Mouse (Mus musculus) ES-E14 (cell line): ENCODE measurements around the gene Fam110a. TPM values are rescaled to one million over a fixed set of nuclear protein-coding genes. Genes with fewer than 3 reads are reported as not detected.

Experiments
- DNase-seq: peaks from one replicate; pipeline ENCODE4 v3.0.0-alpha.2; 2013; ENCODE audit warnings: low read depth, low spot score
- H3K27ac ChIP-seq: 2 replicates; pipeline ENCODE4 v1.5.1; 2012; ENCODE audit warnings: low read depth, mild to moderate bottlenecking, low read length, moderate library complexity, mixed read lengths; ENCODE audit not compliant: poor library complexity, insufficient read depth, severe bottlenecking
- H3K36me3 ChIP-seq: 2 replicates; pipeline ENCODE4 v1.6.1; 2012; ENCODE audit warnings: mild to moderate bottlenecking, low read length, moderate library complexity, mixed read lengths; ENCODE audit not compliant: control insufficient read depth, poor library complexity, insufficient read depth, severe bottlenecking
- H3K4me1 ChIP-seq, 2 experiments: fragments of 150-350 bp in 1 of 2; sonication (generic) in 1 of 2; 2 replicates each; pipeline ENCODE4 v1.6.1; 2012; ENCODE audit warnings: low read length in 2 of 2, mild to moderate bottlenecking in 1 of 2, mixed read lengths in 1 of 2; ENCODE audit not compliant: control insufficient read depth in 2 of 2, insufficient read depth in 2 of 2, poor library complexity in 1 of 2
- H3K4me3 ChIP-seq, 2 experiments: fragments of 150-350 bp in 1 of 2; sonication (generic) in 1 of 2; 2 replicates each; pipeline ENCODE4 v1.5.1; 2012; ENCODE audit warnings: low read length in 2 of 2, low read depth in 1 of 2, mild to moderate bottlenecking in 1 of 2, mixed read lengths in 1 of 2; ENCODE audit not compliant: insufficient read depth in 1 of 2, poor library complexity in 1 of 2, severe bottlenecking in 1 of 2
- H3K9ac ChIP-seq: 2 replicates; pipeline ENCODE4 v1.6.1; 2012; ENCODE audit warnings: low read depth, mild to moderate bottlenecking, low read length, mixed read lengths; ENCODE audit not compliant: poor library complexity, insufficient read depth, severe bottlenecking
- H3K9me3 ChIP-seq: fragments of 150-350 bp; sonication (generic); 2 replicates; pipeline ENCODE4 v1.6.1; 2012; ENCODE audit warnings: low read depth, mild to moderate bottlenecking, low read length; ENCODE audit not compliant: control insufficient read depth, insufficient read depth
- CHD2 ChIP-seq: IDR thresholded peaks from 2 replicates; pipeline ENCODE4 v1.6.1; 2014; ENCODE audit warnings: mild to moderate bottlenecking, low read depth, low read length, inconsistent platforms
- HCFC1 ChIP-seq: IDR thresholded peaks from 2 replicates; pipeline ENCODE4 v1.6.1; 2012; ENCODE audit warnings: low read length, inconsistent platforms, borderline replicate concordance; ENCODE audit not compliant: insufficient read depth
- MAFK ChIP-seq: IDR thresholded peaks from 2 replicates; pipeline ENCODE4 v1.6.1; 2014; ENCODE audit warnings: mild to moderate bottlenecking, low read depth, low read length, inconsistent platforms; ENCODE audit not compliant: insufficient read depth
- ZC3H11A ChIP-seq: IDR thresholded peaks from 2 replicates; pipeline ENCODE4 v1.6.1; 2012; ENCODE audit warnings: low read depth, mild to moderate bottlenecking, inconsistent platforms, low read length, borderline replicate concordance
- ZNF384 ChIP-seq: IDR thresholded peaks from 2 replicates; pipeline ENCODE4 v1.6.1; 2012; ENCODE audit warnings: low read depth, low read length, inconsistent platforms
- in situ Hi-C, 2 experiments: fragments of 600-800 bp; cut with MboI; formaldehyde crosslinking; loops; one replicate each; pipeline ENCODE4 v1.15.1; 2025; ENCODE audit warnings: low sequenced_read_pairs in 2 of 2, inconsistent platforms in 1 of 2; ENCODE audit not compliant: unreplicated experiment in 2 of 2
- total RNA-seq: library from RNA; depleted of rRNA; stranded (reverse); fragments of 300-350 nt; gene quantifications from 2 replicates; pipeline ENCODE4 v1.2.3, GENCODE M21; 2012

Gene Fam110a
- total RNA-seq, 1 experiment, result 5.8 TPM

GRCm38 (mm10) chr2:151986958-151987357 lies 6.9 kb upstream of the Fam110a start:
- H3K9me3 ChIP-seq, result no peaks in the 10 kb centered on the region
- H3K27ac ChIP-seq, result no peak overlapping the region
- in situ Hi-C loops, result no loop called here
- H3K9ac ChIP-seq, result no peak overlapping the region
- no peak overlapping the region for H3K4me3 ChIP-seq
- no peaks in the 10 kb centered on the region for H3K36me3 ChIP-seq
- DNase-seq, result no peak
- peaks cover 2 to 13% of the 10 kb centered on the region in 2 experiments; a peak in 2 of 4 replicates for H3K4me1 ChIP-seq
- TF ChIP-seq ZNF384 (no peak), ZC3H11A (no peak), MAFK (no peak), HCFC1 (no peak), CHD2 (no peak)

- Histone ChIP-seq H3K4me3 (no peak overlapping the region), H3K9me3 (no peaks in the 10 kb centered on the region), H3K9ac (no peak overlapping the region), H3K4me1 (peaks cover 2 to 4% of the 10 kb centered on the region in 2 experiments; a peak in 2 of 4 replicates), H3K27ac (no peak overlapping the region), H3K36me3 (no peaks in the 10 kb centered on the region)
- no peak for TF ChIP-seq MAFK
- no peak for TF ChIP-seq ZC3H11A
- TF ChIP-seq CHD2, result no peak
- TF ChIP-seq ZNF384, result no peak
- no peak for TF ChIP-seq HCFC1
- in situ Hi-C loops, result no loop called here
- no peak for DNase-seq
Measured at GRCm38 (mm10) chr2:151985426-151986172, 5.6 kb upstream of the Fam110a start.

GRCm38 (mm10) chr2:151984019-151984418 lies 4.0 kb upstream of the Fam110a start:
- DNase-seq, result no peak
- no peak for TF ChIP-seq ZC3H11A
- Histone ChIP-seq H3K27ac (no peak overlapping the region), H3K9ac (no peak overlapping the region), H3K36me3 (no peaks in the 10 kb centered on the region), H3K9me3 (no peaks in the 10 kb centered on the region), H3K4me3 (no peak overlapping the region), H3K4me1 (peaks cover 0 to 3% of the 10 kb centered on the region in 2 experiments; a peak in 1 of 4 replicates)
- in situ Hi-C loops, result no loop called here

- Histone ChIP-seq H3K27ac (no peak overlapping the region), H3K9me3 (no peaks in the 10 kb centered on the region), H3K4me3 (no peak overlapping the region), H3K36me3 (no peaks in the 10 kb centered on the region), H3K9ac (no peak overlapping the region), H3K4me1 (peaks cover 2 to 12% of the 10 kb centered on the region in 2 experiments; a peak in 1 of 4 replicates)
- TF ChIP-seq MAFK (no peak), ZC3H11A (no peak), CHD2 (no peak), HCFC1 (no peak), ZNF384 (no peak)
- DNase-seq, result no peak
- in situ Hi-C loops, result no loop called here
Measured at GRCm38 (mm10) chr2:151982476-151982875, 2.5 kb upstream of the Fam110a start.

- H3K4me3 ChIP-seq, result no peak overlapping the region
- no peaks in the 10 kb centered on the region for H3K9me3 ChIP-seq
- no peak overlapping the region for H3K9ac ChIP-seq
- no peaks in the 10 kb centered on the region; the same call in 1 of the 2 replicates for H3K36me3 ChIP-seq
- TF ChIP-seq ZC3H11A (no peak), MAFK (no peak), CHD2 (no peak), ZNF384 (no peak), HCFC1 (no peak)
- in situ Hi-C loops, result no loop called here
- no peak for DNase-seq
- H3K27ac ChIP-seq, result no peak overlapping the region
- peaks cover 3 to 12% of the 10 kb centered on the region in 2 experiments; a peak in 1 of 4 replicates for H3K4me1 ChIP-seq
Measured at GRCm38 (mm10) chr2:151981268-151981667, 1.2 kb upstream of the Fam110a start.
